Mouse (Mus musculus) ES-E14 (cell line): ENCODE results near the gene Ppp5c. TPM values are rescaled to one million over a fixed set of nuclear protein-coding genes. Genes with fewer than 3 reads are reported as not detected.

Experiments used
- DNase-seq: peaks from one replicate; pipeline ENCODE4 v3.0.0-alpha.2; 2013; ENCODE audit warnings: low read depth, low spot score
- H3K27ac ChIP-seq: 2 replicates; pipeline ENCODE4 v1.5.1; 2012; ENCODE audit warnings: low read depth, mild to moderate bottlenecking, low read length, moderate library complexity, mixed read lengths; ENCODE audit not compliant: poor library complexity, insufficient read depth, severe bottlenecking
- H3K36me3 ChIP-seq: 2 replicates; pipeline ENCODE4 v1.6.1; 2012; ENCODE audit warnings: mild to moderate bottlenecking, low read length, moderate library complexity, mixed read lengths; ENCODE audit not compliant: control insufficient read depth, poor library complexity, insufficient read depth, severe bottlenecking
- H3K4me1 ChIP-seq, 2 experiments: fragments of 150-350 bp in 1 of 2; sonication (generic) in 1 of 2; 2 replicates each; pipeline ENCODE4 v1.6.1; 2012; ENCODE audit warnings: low read length in 2 of 2, mild to moderate bottlenecking in 1 of 2, mixed read lengths in 1 of 2; ENCODE audit not compliant: control insufficient read depth in 2 of 2, insufficient read depth in 2 of 2, poor library complexity in 1 of 2
- H3K4me3 ChIP-seq, 2 experiments: fragments of 150-350 bp in 1 of 2; sonication (generic) in 1 of 2; 2 replicates each; pipeline ENCODE4 v1.5.1; 2012; ENCODE audit warnings: low read length in 2 of 2, low read depth in 1 of 2, mild to moderate bottlenecking in 1 of 2, mixed read lengths in 1 of 2; ENCODE audit not compliant: insufficient read depth in 1 of 2, poor library complexity in 1 of 2, severe bottlenecking in 1 of 2
- H3K9ac ChIP-seq: 2 replicates; pipeline ENCODE4 v1.6.1; 2012; ENCODE audit warnings: low read depth, mild to moderate bottlenecking, low read length, mixed read lengths; ENCODE audit not compliant: poor library complexity, insufficient read depth, severe bottlenecking
- H3K9me3 ChIP-seq: fragments of 150-350 bp; sonication (generic); 2 replicates; pipeline ENCODE4 v1.6.1; 2012; ENCODE audit warnings: low read depth, mild to moderate bottlenecking, low read length; ENCODE audit not compliant: control insufficient read depth, insufficient read depth
- CHD2 ChIP-seq: IDR thresholded peaks from 2 replicates; pipeline ENCODE4 v1.6.1; 2014; ENCODE audit warnings: mild to moderate bottlenecking, low read depth, low read length, inconsistent platforms
- HCFC1 ChIP-seq: IDR thresholded peaks from 2 replicates; pipeline ENCODE4 v1.6.1; 2012; ENCODE audit warnings: low read length, inconsistent platforms, borderline replicate concordance; ENCODE audit not compliant: insufficient read depth
- MAFK ChIP-seq: IDR thresholded peaks from 2 replicates; pipeline ENCODE4 v1.6.1; 2014; ENCODE audit warnings: mild to moderate bottlenecking, low read depth, low read length, inconsistent platforms; ENCODE audit not compliant: insufficient read depth
- ZC3H11A ChIP-seq: IDR thresholded peaks from 2 replicates; pipeline ENCODE4 v1.6.1; 2012; ENCODE audit warnings: low read depth, mild to moderate bottlenecking, inconsistent platforms, low read length, borderline replicate concordance
- ZNF384 ChIP-seq: IDR thresholded peaks from 2 replicates; pipeline ENCODE4 v1.6.1; 2012; ENCODE audit warnings: low read depth, low read length, inconsistent platforms
- in situ Hi-C, 2 experiments: fragments of 600-800 bp; cut with MboI; formaldehyde crosslinking; loops; one replicate each; pipeline ENCODE4 v1.15.1; 2025; ENCODE audit warnings: low sequenced_read_pairs in 2 of 2, inconsistent platforms in 1 of 2; ENCODE audit not compliant: unreplicated experiment in 2 of 2
- total RNA-seq: library from RNA; depleted of rRNA; stranded (reverse); fragments of 300-350 nt; gene quantifications from 2 replicates; pipeline ENCODE4 v1.2.3, GENCODE M21; 2012

Gene Ppp5c
- total RNA-seq, 1 experiment, result 112 TPM

DNA sequence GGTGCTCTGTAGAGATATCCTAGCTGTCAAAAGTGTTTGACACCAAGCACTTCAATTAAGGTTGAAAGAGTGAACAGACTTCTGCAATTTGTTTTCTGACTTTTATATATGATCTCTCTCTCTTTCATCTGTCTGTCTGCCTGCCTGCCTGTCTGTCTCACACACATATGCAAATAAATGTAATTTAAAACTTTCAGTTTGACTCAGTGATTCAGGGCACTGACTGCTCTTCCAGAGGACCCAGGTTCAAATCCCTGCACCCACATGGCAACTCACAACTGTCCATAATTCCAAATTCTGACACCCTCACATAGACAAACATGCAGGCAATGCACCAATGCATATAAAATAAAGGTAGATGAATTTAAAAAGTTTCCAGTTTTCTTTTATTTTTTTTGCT, 39.3 kb upstream of the Ppp5c start:
- DNase-seq, result no peak
- Histone ChIP-seq H3K36me3 (no peaks in the 10 kb centered on the region), H3K9me3 (no peaks in the 10 kb centered on the region), H3K27ac (no peak overlapping the region), H3K9ac (no peak overlapping the region), H3K4me3 (no peak overlapping the region), H3K4me1 (peaks cover 0 to 4% of the 10 kb centered on the region in 2 experiments; a peak in 1 of 4 replicates)
- TF ChIP-seq ZNF384 (no peak), HCFC1 (no peak), ZC3H11A (no peak), CHD2 (no peak), MAFK (no peak)
- in situ Hi-C loops, result loop anchor here in 1 of 2 experiments (5.0 kb wide), 1 partner anchor 135 kb away; no protein-coding TSS in a partner anchor

DNA sequence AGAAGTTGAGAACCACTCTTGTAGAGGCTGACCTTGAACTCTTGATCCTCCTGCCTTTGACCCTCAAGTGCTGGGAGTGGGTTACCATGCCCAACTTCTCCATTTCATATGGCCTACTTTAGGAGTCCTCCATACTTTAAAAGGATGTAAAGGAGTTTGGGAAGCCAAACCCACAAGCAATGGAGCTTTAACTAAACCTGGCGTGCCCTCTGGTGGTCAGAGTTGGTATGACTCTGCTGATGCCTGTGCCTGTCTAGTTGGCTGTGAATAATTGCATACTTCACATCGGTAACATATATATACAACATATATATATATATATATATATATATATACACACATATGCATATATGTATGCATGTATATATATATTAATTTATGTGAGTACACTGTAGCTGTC, 38.7 kb upstream of the Ppp5c start:
- Histone ChIP-seq H3K27ac (no peak overlapping the region), H3K9me3 (no peaks in the 10 kb centered on the region), H3K4me1 (peaks cover 0 to 4% of the 10 kb centered on the region in 2 experiments; a peak in 1 of 4 replicates), H3K4me3 (no peak overlapping the region), H3K36me3 (no peaks in the 10 kb centered on the region), H3K9ac (no peak overlapping the region)
- TF ChIP-seq ZNF384 (no peak), ZC3H11A (peak; percentile 35; the same call in 1 of the 2 replicates)
- in situ Hi-C loops, result loop anchor here in 1 of 2 experiments (5.0 kb wide), 1 partner anchor 134 kb away; no protein-coding TSS in a partner anchor
- no peak for DNase-seq

DNA sequence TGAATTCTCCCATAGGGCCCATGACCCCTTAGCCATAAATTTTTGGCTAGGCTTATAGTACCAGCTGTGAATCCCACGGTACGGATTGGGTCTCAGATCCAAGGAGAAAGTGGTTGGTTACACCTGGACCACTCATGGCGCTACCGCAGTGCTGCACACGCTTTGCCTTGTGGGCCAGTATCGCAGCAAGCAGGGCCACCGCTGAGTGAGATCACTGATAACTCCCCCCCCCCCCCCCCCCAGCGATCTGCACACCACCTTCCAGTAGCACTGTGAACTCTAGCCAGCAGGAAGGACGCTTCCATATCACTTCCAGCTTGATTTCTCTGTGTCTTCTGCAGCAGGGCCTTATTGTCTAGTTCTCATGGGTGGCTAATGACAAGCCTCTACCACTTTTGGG, 37.9 kb upstream of the Ppp5c start:
- Histone ChIP-seq H3K4me3 (no peak overlapping the region), H3K9me3 (no peaks in the 10 kb centered on the region), H3K27ac (no peak overlapping the region), H3K9ac (no peak overlapping the region), H3K36me3 (no peaks in the 10 kb centered on the region), H3K4me1 (peaks cover 0 to 4% of the 10 kb centered on the region in 2 experiments; a peak in 1 of 4 replicates)
- no peak for DNase-seq
- in situ Hi-C loops, result loop anchor here in 1 of 2 experiments (5.0 kb wide), 1 partner anchor 133 kb away; no protein-coding TSS in a partner anchor
- TF ChIP-seq ZNF384 (no peak), HCFC1 (no peak), MAFK (no peak), ZC3H11A (no peak), CHD2 (no peak)

DNA sequence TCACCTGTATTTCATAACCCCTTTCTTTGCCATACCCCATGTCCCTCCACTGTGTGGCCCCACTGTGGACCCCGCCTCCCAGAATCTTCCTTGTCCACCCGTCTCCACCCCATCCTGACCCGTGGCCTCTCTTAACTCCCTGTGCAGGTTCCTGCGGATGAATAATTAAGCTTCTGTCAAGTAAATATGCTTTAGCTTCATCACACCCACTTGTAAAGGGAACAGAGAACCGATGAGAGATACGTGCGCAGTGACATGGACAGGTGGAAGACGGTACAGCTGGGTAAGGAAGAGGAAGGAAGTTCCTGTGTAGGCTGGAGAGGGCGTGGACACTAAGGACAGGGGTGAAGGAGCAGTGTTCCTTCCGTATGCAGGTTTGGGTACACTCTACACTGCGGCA, 35.1 kb upstream of the Ppp5c start:
- Histone ChIP-seq H3K4me3 (peak overlapping the region; percentile 46 to 71), H3K9ac (no peak overlapping the region), H3K4me1 (peaks cover 1 to 6% of the 10 kb centered on the region in 2 experiments; a peak in 3 of 4 replicates), H3K9me3 (no peaks in the 10 kb centered on the region), H3K27ac (no peak overlapping the region), H3K36me3 (no peaks in the 10 kb centered on the region)
- TF ChIP-seq ZNF384 (no peak), MAFK (no peak), HCFC1 (no peak), CHD2 (no peak), ZC3H11A (no peak)
- in situ Hi-C loops, result no loop called here
- DNase-seq, result no peak

DNA sequence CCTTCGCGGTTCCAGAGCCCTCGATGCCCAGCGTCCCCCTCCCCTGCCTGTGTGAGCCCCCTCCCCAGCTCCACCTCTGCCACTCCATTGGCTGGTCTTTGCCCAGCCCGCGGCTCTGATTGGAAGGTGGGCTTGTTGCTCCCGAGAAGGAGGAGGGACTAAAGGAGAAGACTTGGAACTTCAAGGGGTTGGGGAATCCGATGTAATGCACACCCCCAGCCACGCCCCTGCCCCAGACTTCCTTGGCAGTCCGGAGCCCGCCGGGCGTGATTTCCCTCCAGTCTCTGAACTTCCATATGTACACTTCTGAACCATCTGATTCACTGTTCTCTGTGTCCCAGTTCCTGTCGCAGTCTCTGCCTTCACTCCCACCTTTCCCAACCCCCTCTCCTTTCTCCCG, 34.7 kb upstream of the Ppp5c start, which contains the start of gene Hif3a:
Gene Hif3a (minus strand): TSS at position 39 of the 400 bp plus-strand sequence.
- DNase-seq, result no peak
- Histone ChIP-seq H3K27ac (no peak within 1 kb of the TSS), H3K36me3 (no peaks in the 10 kb centered on the region), H3K9ac (0 out of 2 replicates have a peak within 1 kb of the TSS, but pooled peaks have one; percentile 1), H3K4me1 (peaks cover 3 to 9% of the 10 kb centered on the region in 2 experiments; a peak in 3 of 4 replicates), H3K9me3 (no peaks in the 10 kb centered on the region), H3K4me3 (peak within 1 kb of the TSS; percentile 57 to 71)
- 0 out of 2 replicates have a peak, but pooled peaks have one; percentile 38 for TF ChIP-seq CHD2
- TF ChIP-seq ZNF384, result no peak
- TF ChIP-seq ZC3H11A, result no peak
- in situ Hi-C loops, result no loop called here
